Mouse (Mus musculus) megakaryocyte, embryonic 14.5 days (primary cell): ENCODE data around the gene Erg. TPM values are rescaled to one million over a fixed set of nuclear protein-coding genes. Genes with fewer than 3 reads are reported as not detected.

Experiments used
- H3K27me3 ChIP-seq: replicated peaks from 2 replicates; pipeline ENCODE3; 2012; ENCODE audit warnings: inconsistent platforms
- H3K36me3 ChIP-seq: replicated peaks from 2 replicates; pipeline ENCODE3; 2012; ENCODE audit warnings: low read length, inconsistent platforms, mixed read lengths
- H3K4me1 ChIP-seq: 2 replicates; pipeline ENCODE4 v1.6.1; 2012; ENCODE audit warnings: inconsistent platforms
- H3K4me3 ChIP-seq: replicated peaks from 2 replicates; pipeline ENCODE3; 2012; ENCODE audit warnings: moderate library complexity, mild to moderate bottlenecking, inconsistent platforms
- H3K9me3 ChIP-seq: 2 replicates; pipeline ENCODE4 v1.6.1; 2012; ENCODE audit warnings: inconsistent platforms
- FLI1 ChIP-seq: IDR thresholded peaks from 2 replicates; pipeline ENCODE4 v1.6.1; 2012; ENCODE audit warnings: low read length, inconsistent platforms, mixed read lengths
- GATA1 ChIP-seq: IDR thresholded peaks from 3 replicates; pipeline ENCODE4 v1.6.1; 2012; ENCODE audit warnings: mixed read lengths, low read length, inconsistent platforms, borderline replicate concordance
- polyA plus RNA-seq: library from polyadenylated mRNA; stranded (reverse); fragments of >175 nt; gene quantifications from 2 replicates; pipeline ENCODE4 v1.2.3, GENCODE M21; 2012; ENCODE audit warnings: low replicate concordance; ENCODE audit not compliant: insufficient read depth

The Erg gene
- polyA plus RNA-seq, 1 experiment: 3.9 TPM

DNA sequence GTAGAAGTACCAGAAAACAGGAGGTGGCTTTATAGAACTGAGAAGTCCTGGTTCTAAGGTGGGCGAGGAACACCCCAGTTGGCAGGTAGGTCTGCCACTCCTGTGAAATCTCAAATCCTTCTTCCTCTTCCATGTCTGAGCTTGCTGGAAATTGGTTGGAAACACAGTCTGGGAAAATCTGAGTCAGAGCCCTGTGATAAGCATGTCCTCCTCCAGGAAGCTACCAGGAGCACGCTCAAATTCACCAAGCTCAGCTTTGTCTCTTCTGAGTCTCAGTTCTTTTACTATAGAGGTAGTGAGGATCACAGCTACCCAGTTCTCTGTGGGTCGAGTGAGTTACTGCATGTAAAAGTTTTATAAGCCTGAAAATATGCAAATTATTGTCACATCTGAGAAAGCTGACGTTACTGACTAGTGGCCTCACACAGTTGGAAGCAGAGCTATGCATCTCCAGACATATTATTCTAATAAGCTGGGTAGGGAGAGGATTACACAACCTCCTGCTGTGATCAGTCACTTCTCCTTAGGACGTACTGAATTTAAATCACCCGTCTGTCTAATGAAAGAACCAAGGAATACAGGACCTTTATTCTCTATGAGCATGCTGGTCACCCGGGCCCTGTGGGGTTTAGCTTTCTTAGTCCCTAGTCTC lies 165.0 kb downstream of the Erg start:
- H3K27me3 ChIP-seq: peaks cover 18% of the 10 kb centered on the region
- H3K4me3 ChIP-seq: no peak overlapping the region
- H3K4me1 ChIP-seq: peaks cover 48% of the 10 kb centered on the region
- TF ChIP-seq FLI1 (no peak), GATA1 (no peak)
- H3K9me3 ChIP-seq: no peaks in the 10 kb centered on the region
- no peaks in the 10 kb centered on the region for H3K36me3 ChIP-seq

DNA sequence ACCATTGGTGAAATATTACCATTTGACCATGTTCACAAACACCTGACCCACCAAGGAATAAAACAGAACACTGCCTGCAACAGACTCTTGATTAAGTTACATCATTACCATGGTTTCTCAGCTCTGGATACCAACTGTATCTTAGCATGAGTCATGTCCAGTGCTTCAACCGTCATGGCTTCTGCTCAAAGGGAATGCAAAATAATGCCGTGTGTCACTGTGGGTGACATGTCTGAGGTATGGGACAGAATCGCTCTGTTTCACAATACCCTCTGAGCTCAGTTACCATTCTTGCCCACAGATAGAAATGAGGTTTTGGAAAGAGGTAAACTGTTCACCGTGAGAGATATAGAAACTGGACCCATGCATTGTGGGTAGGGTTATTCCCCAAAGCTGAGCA lies 170.5 kb downstream of the Erg start:
- no peak for TF ChIP-seq GATA1
- no peak for TF ChIP-seq FLI1
- H3K4me1 ChIP-seq: peaks cover 22% of the 10 kb centered on the region
- H3K36me3 ChIP-seq: no peaks in the 10 kb centered on the region
- H3K4me3 ChIP-seq: no peak overlapping the region
- no peaks in the 10 kb centered on the region for H3K27me3 ChIP-seq
- H3K9me3 ChIP-seq: no peaks in the 10 kb centered on the region

DNA sequence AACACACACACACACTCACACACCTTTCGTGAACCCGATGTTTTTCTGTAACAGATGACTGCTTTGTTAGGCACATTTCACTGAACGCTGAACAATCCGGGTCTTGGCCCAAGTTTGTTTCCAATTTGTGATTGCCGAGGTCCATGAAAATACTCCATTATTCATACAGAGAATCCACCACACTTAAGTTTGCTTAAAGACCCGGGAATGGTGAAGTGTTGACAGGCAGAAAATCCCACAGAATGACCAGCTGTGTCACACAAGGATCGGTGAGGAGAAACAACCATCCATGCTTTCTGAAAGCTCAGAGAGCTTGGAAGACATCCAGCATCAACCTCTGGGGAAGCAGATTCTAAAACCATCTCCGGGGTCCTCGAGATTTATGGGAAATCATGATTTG lies 171.0 kb downstream of the Erg start:
- no peak for TF ChIP-seq GATA1
- no peak for TF ChIP-seq FLI1
- H3K27me3 ChIP-seq: no peaks in the 10 kb centered on the region
- H3K4me1 ChIP-seq: peaks cover 22% of the 10 kb centered on the region
- no peak overlapping the region for H3K4me3 ChIP-seq
- H3K36me3 ChIP-seq: no peaks in the 10 kb centered on the region
- no peaks in the 10 kb centered on the region for H3K9me3 ChIP-seq

DNA sequence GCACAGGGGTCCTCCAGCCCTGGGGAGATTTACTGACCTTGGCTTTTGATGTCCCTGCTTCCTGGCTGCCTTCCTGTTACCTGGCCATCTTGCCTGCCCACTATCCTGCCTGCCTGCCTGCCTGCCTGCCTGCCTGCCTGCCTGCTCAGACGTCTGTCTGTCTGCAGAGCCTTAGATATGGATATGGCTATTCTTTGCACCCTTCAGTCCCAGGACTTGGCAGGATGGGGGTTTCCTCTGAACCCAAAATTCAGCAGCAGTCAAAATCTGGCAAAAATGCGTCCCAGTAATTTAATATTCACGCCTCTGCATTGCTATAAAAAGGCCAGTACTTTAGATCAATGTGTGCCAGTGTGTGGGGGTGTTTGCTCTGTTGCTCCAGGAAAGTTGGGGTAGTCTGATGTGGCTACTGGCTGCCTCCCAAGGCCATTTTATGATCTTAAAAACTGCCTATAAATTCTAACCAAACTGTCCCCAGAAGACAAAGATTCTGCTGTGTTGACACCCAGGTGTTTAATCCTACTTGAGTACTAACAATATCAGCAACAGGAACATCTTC lies 172.9 kb downstream of the Erg start:
- Histone ChIP-seq H3K4me3 (no peak overlapping the region), H3K36me3 (peaks cover 7% of the 10 kb centered on the region), H3K27me3 (peaks cover 3% of the 10 kb centered on the region), H3K9me3 (no peaks in the 10 kb centered on the region), H3K4me1 (peaks cover 14% of the 10 kb centered on the region; the same call in 1 of the 2 replicates)
- TF ChIP-seq GATA1 (no peak), FLI1 (no peak)

DNA sequence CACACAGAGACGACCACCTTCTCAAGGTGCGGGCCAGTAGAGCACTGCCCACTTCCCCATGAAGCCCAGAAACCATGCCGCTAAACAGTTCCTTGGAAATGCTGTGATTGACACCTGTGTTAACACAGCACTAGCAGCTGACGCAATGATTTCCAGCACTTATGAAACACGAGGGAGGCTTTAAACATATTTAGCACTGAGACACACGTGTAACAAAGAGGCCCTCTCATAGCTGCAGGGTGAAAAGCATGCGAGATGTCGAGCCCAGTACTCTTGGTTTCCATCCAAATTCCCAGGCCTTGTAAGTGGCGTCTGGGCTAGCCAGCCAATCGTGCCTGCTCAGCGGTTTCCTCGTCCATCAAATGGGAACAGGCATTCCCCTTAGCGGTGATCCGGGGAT lies 178.3 kb downstream of the Erg start:
- Histone ChIP-seq H3K27me3 (peaks cover 13% of the 10 kb centered on the region), H3K36me3 (peaks cover 33% of the 10 kb centered on the region), H3K9me3 (no peaks in the 10 kb centered on the region), H3K4me1 (peaks cover 18% of the 10 kb centered on the region), H3K4me3 (no peak overlapping the region)
- TF ChIP-seq GATA1: no peak

DNA sequence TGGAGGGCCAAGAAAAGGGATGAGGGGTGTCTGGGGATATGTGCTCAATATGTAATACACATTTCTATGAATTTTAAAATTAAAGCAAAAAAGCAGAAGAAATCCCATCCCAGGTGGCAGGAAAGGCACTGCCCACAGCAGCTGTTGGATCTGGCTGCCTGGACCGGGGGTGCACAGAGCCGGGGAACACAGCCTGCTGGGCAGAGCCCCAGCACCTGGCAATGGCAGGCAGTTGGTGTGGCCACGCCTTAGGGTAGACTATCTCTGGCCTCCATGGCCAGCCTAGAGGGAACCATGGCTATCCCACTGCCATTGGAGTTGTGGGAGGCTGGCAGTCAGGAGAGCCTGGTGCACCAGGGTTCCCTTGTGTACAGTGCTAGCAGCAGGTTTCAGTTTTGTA lies 180.9 kb downstream of the Erg start:
- peaks cover 36% of the 10 kb centered on the region for H3K36me3 ChIP-seq
- peaks cover 13% of the 10 kb centered on the region for H3K27me3 ChIP-seq
- H3K9me3 ChIP-seq: no peaks in the 10 kb centered on the region
- no peak overlapping the region for H3K4me3 ChIP-seq
- peaks cover 39% of the 10 kb centered on the region for H3K4me1 ChIP-seq
- no peak for TF ChIP-seq FLI1
- no peak for TF ChIP-seq GATA1

DNA sequence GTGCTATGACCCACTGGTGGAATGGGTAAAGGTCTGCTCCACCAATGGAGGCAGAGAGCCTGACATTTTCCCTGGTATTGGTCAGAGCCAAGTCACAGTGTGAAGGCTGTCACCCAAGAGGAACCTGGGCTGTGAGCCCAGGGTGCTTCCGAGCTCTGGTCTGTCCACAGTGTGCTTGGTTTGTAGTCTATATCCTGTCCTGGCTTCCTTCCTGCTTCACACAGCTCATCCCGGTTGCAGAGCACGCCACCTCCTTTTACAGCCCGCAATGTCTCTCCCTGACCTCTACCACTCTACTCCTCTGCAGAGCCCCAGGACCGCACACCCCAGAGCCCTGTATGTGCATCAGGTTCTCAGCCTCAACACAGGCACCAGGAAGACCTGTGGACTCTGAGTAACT lies 182.9 kb downstream of the Erg start:
- TF ChIP-seq FLI1 (no peak), GATA1 (no peak)
- peaks cover 10% of the 10 kb centered on the region for H3K27me3 ChIP-seq
- H3K9me3 ChIP-seq: no peaks in the 10 kb centered on the region
- H3K36me3 ChIP-seq: peaks cover 34% of the 10 kb centered on the region
- H3K4me3 ChIP-seq: no peak overlapping the region
- H3K4me1 ChIP-seq: peaks cover 39% of the 10 kb centered on the region

DNA sequence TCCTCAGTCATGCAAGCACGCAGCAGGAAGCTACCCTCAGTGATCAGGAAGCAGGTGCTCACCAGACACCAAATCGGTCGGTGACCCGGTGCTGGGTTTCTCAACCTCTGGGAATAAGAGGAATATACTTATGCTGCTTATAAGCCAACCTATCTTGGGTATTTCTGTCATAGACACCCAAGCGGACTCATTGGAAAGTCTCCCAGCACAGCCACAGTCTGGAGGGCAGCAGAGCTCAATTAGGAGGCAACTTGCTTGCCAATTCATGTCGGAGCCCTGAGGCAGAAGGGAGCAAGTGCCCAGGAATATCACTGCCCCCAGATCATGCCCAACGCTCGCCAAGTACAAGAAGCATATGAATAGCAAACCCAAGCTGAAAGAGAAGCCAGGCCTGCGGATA lies 184.5 kb downstream of the Erg start:
- TF ChIP-seq GATA1: no peak
- no peak for TF ChIP-seq FLI1
- peaks cover 35% of the 10 kb centered on the region for H3K4me1 ChIP-seq
- H3K4me3 ChIP-seq: no peak overlapping the region
- H3K27me3 ChIP-seq: peaks cover 10% of the 10 kb centered on the region
- no peaks in the 10 kb centered on the region for H3K9me3 ChIP-seq
- peaks cover 31% of the 10 kb centered on the region for H3K36me3 ChIP-seq

DNA sequence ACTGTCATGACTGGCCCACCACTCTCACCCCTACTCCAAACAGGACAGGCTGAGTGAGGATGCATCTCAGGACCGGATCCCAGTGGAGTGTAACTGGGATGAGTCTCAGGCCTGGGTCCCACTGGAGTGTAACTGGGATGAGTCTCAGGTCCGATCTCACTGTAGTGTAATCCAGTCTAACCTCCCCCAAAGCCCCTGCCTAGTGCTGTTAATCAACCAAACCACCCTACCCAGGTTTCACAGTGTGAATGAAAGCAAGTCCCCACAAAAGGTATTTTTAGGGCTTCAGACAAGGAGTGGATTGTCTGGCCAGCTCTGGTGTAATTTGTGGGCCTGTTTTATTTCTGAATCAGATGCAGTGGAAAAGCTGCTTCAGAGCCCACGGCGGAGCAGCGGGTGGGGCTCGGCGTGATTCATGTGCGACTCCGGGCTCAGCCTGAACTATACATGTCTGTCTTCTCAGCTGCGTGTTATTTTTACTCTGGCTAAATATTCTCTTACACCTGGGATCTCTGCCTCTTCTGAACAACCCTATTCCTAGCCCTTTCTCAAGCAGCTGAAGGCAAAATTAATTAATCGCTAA lies 187.5 kb downstream of the Erg start:
- Histone ChIP-seq H3K36me3 (peaks cover 37% of the 10 kb centered on the region), H3K9me3 (no peaks in the 10 kb centered on the region), H3K4me3 (no peak overlapping the region), H3K27me3 (peaks cover 12% of the 10 kb centered on the region), H3K4me1 (peaks cover 28% of the 10 kb centered on the region)
- TF ChIP-seq GATA1 (no peak), FLI1 (no peak)

DNA sequence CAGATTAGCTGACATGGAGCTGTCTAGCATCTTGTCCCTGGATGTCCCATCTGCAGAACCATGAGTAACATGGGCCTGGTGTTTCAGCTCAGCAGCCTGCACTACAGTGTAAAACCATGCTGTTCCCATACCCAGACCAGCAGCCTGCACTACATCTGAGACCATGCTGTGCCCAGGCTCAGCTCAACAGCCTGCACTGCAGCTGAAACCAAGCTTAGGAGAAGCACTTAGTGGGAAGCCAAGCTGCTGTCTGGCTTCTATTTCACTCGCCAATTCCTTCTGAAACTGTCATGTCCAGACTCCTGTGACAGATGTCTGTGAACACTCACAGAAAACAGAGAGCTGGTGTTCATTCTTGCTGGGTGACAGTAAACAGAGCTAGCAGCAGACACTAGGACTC lies 195.6 kb downstream of the Erg start:
- TF ChIP-seq GATA1: no peak
- TF ChIP-seq FLI1: no peak
- Histone ChIP-seq H3K36me3 (peaks cover 31% of the 10 kb centered on the region), H3K9me3 (no peaks in the 10 kb centered on the region), H3K4me3 (peak overlapping the region; percentile 38), H3K27me3 (peaks cover 23% of the 10 kb centered on the region), H3K4me1 (peaks cover 29% of the 10 kb centered on the region)
